Mouse (Mus musculus) megakaryocyte progenitor cell, adult 5-6 weeks (primary cell): Measurements from ENCODE around the gene Fcgr4. TPM values are rescaled to one million over a fixed set of nuclear protein-coding genes. Genes with fewer than 3 reads are reported as not detected.
A peak's percentile ranks its signal among the peaks of the same experiment; 100 is the strongest.
"Not testable (repeated sequence)": the region's sequence is repeated elsewhere in the genome, so short reads cannot be mapped to it uniquely, and the experiment has no call there.

Source experiments
- ATAC-seq: replicated peaks from 2 replicates; pipeline ENCODE4 v1.8.0; 2016; ENCODE audit warnings: mild to moderate bottlenecking, moderate TSS enrichment, inconsistent platforms; ENCODE audit not compliant: poor library complexity
- total RNA-seq, 2 experiments: library from RNA; stranded (forward) in 1 of 2; stranded (reverse) in 1 of 2; fragments of 157-497, 149-512 nt in 1 of 2; fragments of 200-1000 nt in 1 of 2; gene quantifications; 2 replicates each; pipeline versions ENCODE4 v1.2.3 to v1.2.4; 2015 to 2017

The Fcgr4 gene
- total RNA-seq (2015) (5.4 and 10.5 TPM in 2 replicates), total RNA-seq (2017) (7.7 and 8.0 TPM in 2 replicates)

DNA sequence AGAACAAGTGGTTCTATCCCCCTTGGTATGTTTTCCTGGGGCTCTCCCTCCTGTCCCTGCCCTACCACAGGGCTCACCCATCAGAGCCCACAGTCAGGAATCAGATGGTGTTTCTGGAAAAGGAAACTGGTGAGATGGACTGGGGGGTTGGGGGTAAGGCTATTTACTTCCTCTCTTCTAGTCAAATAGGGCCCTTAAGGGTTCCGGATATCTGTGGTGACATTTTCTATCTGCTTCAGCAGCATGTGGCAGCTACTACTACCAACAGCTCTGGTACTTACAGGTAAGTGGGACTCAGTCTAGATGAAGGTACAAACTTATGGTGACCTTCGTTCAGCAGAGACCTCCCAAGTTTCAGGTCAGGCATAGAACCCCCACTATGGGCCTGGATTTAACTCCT lies at the start of gene Fcgr4:
Gene Fcgr4, plus strand, starts transcription at position 184 of the 400 bp plus-strand sequence.
- ATAC-seq = peak; percentile 23

GRCm38 (mm10) chr1:170972494-170972893 lies 46.2 kb upstream of the Fcgr4 start:
- no peak for ATAC-seq

DNA sequence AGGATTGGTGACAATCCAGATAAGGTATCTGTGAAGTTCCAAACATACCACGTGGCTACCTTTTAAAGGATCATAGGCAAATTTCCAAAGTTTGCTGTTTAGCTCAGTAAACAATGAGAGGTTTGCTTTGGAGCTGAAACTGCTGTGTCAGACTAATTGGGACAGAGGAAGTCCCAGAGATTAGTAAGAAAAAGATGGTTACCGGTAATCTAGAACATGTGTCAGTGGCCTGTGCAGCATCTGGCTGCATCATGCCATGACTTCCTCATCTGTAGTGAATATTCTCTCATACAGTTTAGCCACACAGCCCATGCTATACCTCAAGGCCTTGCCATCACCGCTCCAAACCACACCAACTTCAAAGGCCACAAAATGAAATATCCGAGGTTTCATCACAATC lies 45.8 kb upstream of the Fcgr4 start:
- ATAC-seq = peak; percentile 90

- no peak for ATAC-seq
Observed at GRCm38 (mm10) chr1:170974171-170974570, 44.5 kb upstream of the Fcgr4 start.

- ATAC-seq = no peak
Observed at GRCm38 (mm10) chr1:170974736-170975135, 44.0 kb upstream of the Fcgr4 start.

DNA sequence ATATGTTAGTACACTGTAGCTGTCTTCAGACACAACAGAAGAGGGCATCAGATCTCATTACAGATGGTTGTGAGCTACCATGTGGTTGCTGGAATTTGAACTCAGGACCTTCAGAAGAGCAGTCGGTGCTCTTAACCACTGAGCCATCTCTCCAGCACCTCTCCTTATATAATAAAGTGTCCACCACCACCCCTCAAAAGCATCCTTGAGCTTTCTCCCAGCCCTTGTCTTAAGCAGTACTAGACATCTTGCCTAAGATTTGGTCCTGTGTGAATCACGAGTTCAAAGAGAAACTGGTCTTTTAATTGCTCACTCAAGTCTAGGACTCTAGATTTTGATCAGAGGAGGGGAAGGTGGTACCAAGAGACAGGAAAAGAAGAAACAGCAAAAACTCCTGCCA lies 43.4 kb upstream of the Fcgr4 start:
- ATAC-seq = not testable (repeated sequence)

DNA sequence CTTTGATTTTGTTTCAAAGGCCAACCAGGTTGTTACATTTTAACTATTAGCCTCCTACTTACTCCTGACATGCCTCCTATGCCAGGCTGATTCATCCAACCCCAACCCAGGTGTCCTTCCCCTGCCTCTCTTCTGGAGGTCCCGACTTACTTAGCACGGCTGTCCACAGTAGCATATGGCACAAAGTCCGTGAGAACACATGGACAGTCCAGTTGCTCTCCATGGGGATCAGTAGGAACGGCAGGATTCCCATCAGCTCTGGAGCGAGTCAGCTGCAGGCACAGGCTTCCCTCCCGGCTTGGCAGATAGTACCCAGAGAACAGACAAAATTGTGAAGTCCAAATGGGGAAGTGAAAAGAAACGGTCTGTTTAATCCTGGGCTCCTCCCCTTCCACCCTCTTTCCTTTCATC lies 43.0 kb upstream of the Fcgr4 start:
- ATAC-seq = peak; percentile 70

- no peak for ATAC-seq
Observed at GRCm38 (mm10) chr1:170976447-170976846, 42.3 kb upstream of the Fcgr4 start, which contains the start of gene Fcgr2b. Gene Fcgr2b (minus strand): TSS chr1:170976547.

DNA sequence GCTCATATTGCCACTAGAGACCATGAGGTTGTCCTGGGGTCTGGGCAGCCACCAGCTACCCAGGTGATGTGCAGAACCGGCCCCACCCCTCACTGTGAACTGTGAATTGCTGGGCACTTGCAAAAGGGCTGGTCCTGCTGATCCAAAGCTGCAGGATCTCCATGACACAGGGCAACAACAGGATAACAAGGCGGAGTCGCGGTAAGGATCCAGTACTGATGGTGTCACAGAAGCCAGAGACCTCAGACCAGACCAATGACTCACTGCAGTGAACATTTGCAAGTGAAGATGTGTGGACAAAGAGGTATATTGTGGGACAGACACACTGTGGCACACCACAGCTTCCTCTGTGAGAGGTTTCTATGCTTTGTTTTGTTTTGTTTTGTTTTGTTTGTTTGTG lies 40.1 kb upstream of the Fcgr4 start:
- ATAC-seq = no peak

GRCm38 (mm10) chr1:170981679-170982078 lies 37.0 kb upstream of the Fcgr4 start:
- not testable (repeated sequence) for ATAC-seq

DNA sequence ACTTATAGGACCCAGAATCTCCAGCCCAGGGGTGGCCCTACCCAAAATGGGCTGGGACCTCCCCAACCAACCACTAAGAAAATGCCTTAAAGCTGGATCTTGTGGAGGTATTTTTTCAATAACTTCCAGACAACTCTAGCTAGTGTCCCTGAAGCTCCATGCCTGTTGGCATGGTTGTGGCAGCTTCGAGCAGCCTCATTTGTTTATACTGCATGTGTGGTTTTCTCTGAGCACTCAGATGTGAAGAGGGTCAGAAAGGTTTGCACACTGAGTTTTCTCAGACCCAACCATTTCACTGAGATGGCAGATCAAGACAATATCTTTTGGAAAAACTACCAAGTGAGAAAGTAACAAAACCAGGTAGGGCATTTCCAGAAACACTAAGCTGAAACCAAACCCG lies 36.4 kb upstream of the Fcgr4 start:
- ATAC-seq = no peak

GRCm38 (mm10) chr1:170983066-170983465 lies 35.7 kb upstream of the Fcgr4 start:
- no peak for ATAC-seq

- ATAC-seq = peak; percentile 64
Observed at GRCm38 (mm10) chr1:170985092-170985491, 33.6 kb upstream of the Fcgr4 start.

DNA sequence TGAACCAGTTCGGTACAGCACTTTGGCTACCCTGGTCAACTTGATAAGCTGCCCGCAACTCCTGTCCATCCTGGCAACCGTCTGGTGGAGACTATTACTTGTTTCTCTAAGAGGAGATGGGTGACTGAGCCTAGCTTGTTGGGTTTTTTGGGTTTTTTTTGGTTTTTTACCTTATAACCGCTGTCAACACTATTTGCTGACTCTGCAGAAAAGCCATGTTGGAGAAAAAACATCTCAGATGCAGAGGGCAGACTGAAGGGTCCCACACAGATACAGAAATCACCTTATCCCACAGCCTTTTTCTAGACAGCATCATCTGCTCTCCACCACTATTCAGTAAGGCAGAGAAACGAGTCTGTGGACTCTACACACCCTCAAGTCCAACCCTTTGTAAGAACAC lies 32.9 kb upstream of the Fcgr4 start:
- no peak for ATAC-seq

DNA sequence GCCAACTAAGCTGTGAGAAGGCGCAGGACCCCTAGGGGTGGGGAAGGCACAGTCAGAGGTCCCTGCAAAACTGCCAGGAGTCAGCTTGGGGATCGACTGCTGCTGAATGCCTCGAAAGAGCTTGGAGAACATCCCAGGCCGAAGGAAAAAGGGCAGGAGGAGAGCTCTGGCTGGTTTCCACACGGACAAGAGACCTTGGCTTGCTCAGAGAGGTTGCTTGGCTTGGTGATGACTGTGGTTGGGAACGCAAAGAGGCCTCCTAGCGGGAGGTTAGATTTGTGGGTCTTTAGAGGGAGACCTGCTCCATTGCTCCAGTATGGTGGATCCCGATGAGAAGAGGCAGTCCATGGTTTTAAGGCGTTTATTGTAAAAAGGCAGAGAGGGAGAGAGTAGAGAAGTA lies 29.1 kb upstream of the Fcgr4 start:
- ATAC-seq = no peak

DNA sequence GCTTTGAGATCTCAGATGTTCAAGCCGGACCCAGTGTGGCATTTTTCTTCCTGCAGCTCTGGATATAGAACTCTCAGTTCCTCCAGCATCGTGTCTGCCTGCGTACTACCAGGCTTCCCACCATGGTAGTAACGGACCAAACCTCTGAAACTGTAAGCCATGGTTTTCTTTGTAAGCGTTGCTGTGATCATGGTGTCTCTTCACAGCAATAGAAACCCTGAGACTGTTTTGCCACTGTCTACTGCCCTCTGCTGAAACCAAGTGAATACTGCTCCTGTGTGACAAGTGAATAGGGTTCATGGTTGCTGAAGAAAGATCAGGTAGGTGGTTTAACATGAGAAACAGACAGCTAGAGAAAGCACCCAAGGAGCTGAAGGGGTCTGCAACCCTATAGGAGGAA lies 26.2 kb upstream of the Fcgr4 start:
- peak; percentile 84 for ATAC-seq

GRCm38 (mm10) chr1:170996034-170996433 lies 22.7 kb upstream of the Fcgr4 start:
- no peak for ATAC-seq

DNA sequence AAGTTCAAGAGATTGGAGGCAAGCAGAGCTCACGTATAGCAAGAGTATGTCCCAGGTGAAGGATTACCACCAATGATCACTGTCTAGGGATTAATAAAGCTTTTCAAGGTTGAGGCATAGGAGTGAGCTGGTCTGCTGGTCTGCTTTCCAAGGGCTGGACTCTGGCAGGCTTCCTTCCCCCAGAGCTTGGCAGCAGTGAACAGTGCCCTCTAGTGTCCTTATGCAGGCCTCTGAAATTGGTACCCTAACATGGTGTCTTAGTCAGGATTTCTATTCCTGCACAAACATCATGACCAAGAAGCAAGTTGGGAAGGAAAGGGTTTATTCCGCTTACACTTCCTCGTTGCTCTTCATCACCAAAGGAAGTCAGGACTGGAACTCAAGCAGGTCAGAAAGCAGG lies 22.0 kb upstream of the Fcgr4 start:
- peak; percentile 70 for ATAC-seq

DNA sequence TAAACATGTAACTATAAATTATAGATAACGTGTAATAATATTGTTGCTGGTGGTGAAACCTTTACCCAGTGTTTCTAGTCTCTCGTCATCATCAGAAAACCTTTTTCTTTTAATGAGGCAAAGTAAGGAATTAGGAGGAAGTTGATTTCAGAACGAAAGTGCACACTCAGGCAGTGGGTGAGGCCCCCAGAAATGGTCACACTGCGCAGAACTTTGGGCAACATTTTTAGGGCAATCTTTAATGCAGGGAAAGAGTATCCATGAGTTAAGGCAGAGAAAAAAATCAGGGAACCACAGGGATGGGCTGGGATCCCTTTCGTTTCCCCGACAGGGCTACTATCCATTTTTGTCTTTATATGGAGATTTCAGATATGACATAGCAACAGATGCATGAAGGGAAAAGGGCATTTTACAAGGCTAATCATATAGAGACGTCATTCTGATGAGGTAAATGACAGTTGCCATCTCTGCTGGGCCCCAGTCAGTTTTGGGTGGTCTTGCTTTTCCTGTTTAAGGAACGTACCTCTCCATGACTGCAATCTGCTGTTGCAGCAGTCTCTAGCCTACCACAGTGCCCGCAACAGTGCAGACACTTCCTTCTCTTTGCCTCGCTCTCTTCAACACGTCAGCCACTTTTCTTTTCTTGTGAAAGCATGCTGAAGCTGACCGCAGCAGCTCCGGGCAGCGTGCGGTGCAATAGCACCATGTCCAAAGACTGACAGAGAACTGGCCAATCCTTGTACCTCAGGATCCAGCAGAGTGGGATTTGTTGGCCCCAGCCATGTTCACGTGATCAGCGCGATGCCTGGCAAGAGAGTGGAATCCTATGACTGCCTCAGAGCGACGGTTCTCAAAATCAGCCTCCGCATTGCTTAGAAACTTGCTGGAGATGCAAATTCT lies 20.7 kb upstream of the Fcgr4 start:
- ATAC-seq = peak; percentile 90

DNA sequence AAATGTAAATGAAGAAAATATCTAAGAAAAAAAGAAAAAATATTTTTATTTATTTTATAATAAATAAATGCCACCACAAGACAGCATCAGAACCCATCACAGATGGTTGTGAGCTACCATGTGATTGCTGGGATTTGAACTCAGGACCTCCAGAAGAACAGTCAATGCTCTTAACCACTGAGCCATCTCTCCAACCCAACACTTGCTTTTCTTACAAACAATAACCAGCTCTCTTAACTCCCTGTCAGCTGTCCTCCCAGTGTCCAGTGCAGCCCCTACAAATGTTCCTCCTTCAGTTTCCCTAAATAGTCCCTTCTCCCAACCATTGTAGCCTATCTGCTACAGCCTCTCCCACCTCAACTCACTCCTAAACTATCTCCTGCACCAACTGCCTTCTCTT lies 18.9 kb upstream of the Fcgr4 start:
- ATAC-seq = no peak

DNA sequence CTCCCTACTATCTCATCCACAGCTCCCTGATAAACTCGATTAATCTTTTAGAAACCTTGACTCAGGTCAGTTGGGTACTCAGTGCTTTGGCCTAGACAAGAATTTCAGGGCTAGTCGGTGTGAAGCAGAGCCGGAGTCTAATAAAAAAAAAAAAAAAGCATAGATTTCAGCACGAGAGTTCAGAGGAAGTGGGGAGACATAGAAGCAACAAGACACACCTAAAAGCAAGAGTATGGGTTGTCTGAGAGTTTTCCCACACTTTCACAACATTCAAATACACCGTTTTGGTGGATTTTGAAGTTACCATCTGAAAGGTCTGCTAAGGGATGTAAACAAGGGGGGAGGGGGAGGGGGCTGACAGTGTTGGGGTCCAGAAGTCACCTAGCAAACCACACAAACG lies 13.6 kb upstream of the Fcgr4 start:
- ATAC-seq = no peak

- ATAC-seq = no peak
Observed at GRCm38 (mm10) chr1:171005586-171005985, 13.1 kb upstream of the Fcgr4 start.

- peak; percentile 77 for ATAC-seq
Observed at GRCm38 (mm10) chr1:171006335-171006734, 12.4 kb upstream of the Fcgr4 start.
